Mouse (Mus musculus) MEL (cell line): ENCODE results near the gene Mcu.

Experiments
- CTCF ChIP-seq, 3 experiments: IDR thresholded peaks in 2 of 3; conservative IDR thresholded peaks in 1 of 3; 2 replicates each; pipeline ENCODE4 v1.5.1; 2011 to 2012; ENCODE audit warnings: low read length in 3 of 3, low read depth in 2 of 3, mild to moderate bottlenecking in 2 of 3, improper control_type of control experiment in 1 of 3, inconsistent platforms in 1 of 3, mixed read lengths in 1 of 3, moderate library complexity in 1 of 3; ENCODE audit not compliant: control insufficient read depth in 1 of 3, insufficient read depth in 1 of 3, poor library complexity in 1 of 3, severe bottlenecking in 1 of 3
- ELF1 ChIP-seq: IDR thresholded peaks from 2 replicates; pipeline ENCODE4 v1.6.1; 2014; ENCODE audit warnings: low read depth, mild to moderate bottlenecking, inconsistent platforms, low read length, improper control_type of control experiment, moderate library complexity
- GABPA ChIP-seq: IDR thresholded peaks from 2 replicates; pipeline ENCODE4 v1.6.1; 2012; ENCODE audit warnings: low read depth, mild to moderate bottlenecking, inconsistent platforms, low read length, improper control_type of control experiment, moderate library complexity
- GATA1 ChIP-seq: IDR thresholded peaks from 2 replicates; pipeline ENCODE4 v1.6.1; 2011; ENCODE audit warnings: low read depth, low read length, improper control_type of control experiment
- JUND ChIP-seq: IDR thresholded peaks from 2 replicates; pipeline ENCODE4 v1.6.1; 2011; ENCODE audit warnings: low read depth, mild to moderate bottlenecking, improper control_type of control experiment, low read length
- MYB ChIP-seq: IDR thresholded peaks from 2 replicates; pipeline ENCODE4 v1.6.1; 2011; ENCODE audit warnings: mild to moderate bottlenecking, low read depth, low read length, improper control_type of control experiment
- NELFE ChIP-seq: IDR thresholded peaks from 2 replicates; pipeline ENCODE4 v1.6.1; 2011; ENCODE audit warnings: low read depth, low read length, improper control_type of control experiment
- POLR2AphosphoS5 ChIP-seq: IDR thresholded peaks from 2 replicates; pipeline ENCODE4 v1.6.1; 2012; ENCODE audit warnings: low read depth, borderline replicate concordance, mild to moderate bottlenecking, inconsistent platforms, low read length, moderate library complexity, mixed read lengths
- USF2 ChIP-seq, 2 experiments: IDR thresholded peaks; 2 replicates each; pipeline ENCODE4 v1.6.1; 2011 to 2012; ENCODE audit warnings: improper control_type of control experiment in 2 of 2, low read length in 2 of 2, borderline replicate concordance in 1 of 2, inconsistent platforms in 1 of 2, low read depth in 1 of 2, mild to moderate bottlenecking in 1 of 2; ENCODE audit not compliant: insufficient read depth in 1 of 2

GRCm38 (mm10) chr10:59577871-59578801 lies 38.4 kb downstream of the Mcu start:
- TF ChIP-seq CTCF (IDR thresholded peaks at IDR 0.05 in 2 of 3, conservative IDR thresholded peaks at IDR 0.05 in 1 of 3; ENCODE audit: control insufficient read depth in 1 of 3, insufficient read depth in 1 of 3, low read depth in 2 of 3, low read length in 3 of 3, poor library complexity in 1 of 3, severe bottlenecking in 1 of 3): no peak
- no peak for TF ChIP-seq GABPA
- no peak for TF ChIP-seq USF2 (IDR thresholded peaks at IDR 0.05; ENCODE audit: borderline replicate concordance in 1 of 2, insufficient read depth in 1 of 2, low read depth in 1 of 2, low read length in 2 of 2)
- no peak for TF ChIP-seq POLR2AphosphoS5
- TF ChIP-seq ELF1: no peak
- no peak for TF ChIP-seq MYB
- TF ChIP-seq JUND: no peak
- no peak for TF ChIP-seq NELFE
- peak; percentile 43; the same call in 1 of the 2 replicates for TF ChIP-seq GATA1
